Mouse (Mus musculus): Measurements from ENCODE around the gene Nipa1. TPM values are rescaled to one million over a fixed set of nuclear protein-coding genes. Genes with fewer than 3 reads are reported as not detected.

Nipa1 gene
- total and polyA plus RNA-seq, 2 experiments from 2014 or later, result 31.4 to 48.0 TPM

- H3K4me1 ChIP-seq (ENCODE audit: insufficient read depth, low read length), result no peaks in the 10 kb centered on the region
- peaks cover 5% of the 10 kb centered on the region; the same call in 1 of the 2 replicates for H3K36me3 ChIP-seq (ENCODE audit: insufficient read depth, low read length)
- H3K27ac ChIP-seq, result no peak overlapping the region
- peak overlapping the region; percentile 35 for H3K4me2 ChIP-seq (ENCODE audit: low read depth, low read length)
- H3K27me3 ChIP-seq (ENCODE audit: insufficient read depth, low read length), result no peaks in the 10 kb centered on the region
- TF ChIP-seq CTCF (IDR thresholded peaks at IDR 0.05; ENCODE audit: low read depth), result peak; percentile 79
- 34% methylated on average over 13 of the region's 13 CpGs for WGBS
- DNase-seq (ENCODE audit: low spot score) (peak; percentile 78), ATAC-seq (peak; percentile 87)
- no peaks in the 10 kb centered on the region for H3K9me3 ChIP-seq (ENCODE audit: low read length)
- H3K4me3 ChIP-seq (ENCODE audit: low read length), result no peak overlapping the region
- no peak overlapping the region for H3K9ac ChIP-seq (replicated peaks; ENCODE audit: low read length)
Measured at GRCm38 (mm10) chr7:55986526-55987214, 33.1 kb downstream of the Nipa1 start.

DNA sequence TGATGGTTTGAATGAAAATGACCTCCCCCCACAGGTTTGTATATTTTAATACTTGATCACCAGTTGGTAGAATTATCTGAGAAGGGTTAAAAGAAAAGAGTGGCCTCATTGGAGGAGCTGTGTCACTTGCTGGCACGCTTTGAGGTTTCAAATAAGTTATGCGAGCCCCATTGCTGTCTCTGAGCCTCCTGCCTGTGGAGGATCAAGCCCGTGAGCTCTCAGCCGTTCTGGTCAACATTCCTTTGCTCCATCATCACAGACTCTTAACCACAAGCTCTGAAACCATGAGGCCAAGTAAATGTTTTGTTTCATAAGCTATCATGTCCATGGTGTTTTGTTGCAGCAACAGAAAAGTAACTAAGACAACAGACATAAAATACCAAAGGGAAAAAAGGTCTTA is 35.0 kb downstream of the Nipa1 start:
- DNase-seq (ENCODE audit: low spot score) (no peak), ATAC-seq (no peak)
- Histone ChIP-seq H3K4me2 (ENCODE audit: low read depth, low read length) (no peak overlapping the region), H3K4me1 (ENCODE audit: insufficient read depth, low read length) (no peaks in the 10 kb centered on the region), H3K36me3 (ENCODE audit: insufficient read depth, low read length) (peaks cover 5% of the 10 kb centered on the region; the same call in 1 of the 2 replicates), H3K4me3 (ENCODE audit: low read length) (no peak overlapping the region), H3K27ac (no peak overlapping the region), H3K9me3 (ENCODE audit: low read length) (no peaks in the 10 kb centered on the region), H3K9ac (replicated peaks; ENCODE audit: low read length) (no peak overlapping the region), H3K27me3 (ENCODE audit: insufficient read depth, low read length) (no peaks in the 10 kb centered on the region)
- WGBS, result 68% methylated on average over 4 of the region's 4 CpGs
- TF ChIP-seq CTCF (IDR thresholded peaks at IDR 0.05; ENCODE audit: low read depth), result no peak

DNA sequence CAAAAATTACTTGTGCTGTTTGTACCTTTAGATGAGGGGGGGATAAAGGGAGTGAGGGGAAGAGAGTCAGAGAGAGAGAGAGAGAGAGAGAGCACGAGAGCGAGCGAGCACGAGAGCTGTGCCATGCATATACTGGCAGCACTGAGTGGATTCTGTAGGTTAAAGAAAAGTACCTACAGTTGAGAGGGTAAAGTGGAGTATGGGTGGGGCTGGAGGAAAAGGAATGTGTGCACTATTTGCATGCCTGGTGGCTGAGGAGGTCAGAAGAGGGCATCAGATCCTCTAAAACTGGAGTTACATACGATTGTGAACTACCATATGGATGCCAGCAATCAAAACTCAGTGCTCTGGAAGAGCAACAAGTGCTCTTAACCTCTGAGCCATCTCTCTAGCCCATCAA is 36.6 kb downstream of the Nipa1 start:
- 94% methylated on average over 5 of the region's 5 CpGs for WGBS
- no peaks in the 10 kb centered on the region for H3K9me3 ChIP-seq (ENCODE audit: low read length)
- ATAC-seq (no peak), DNase-seq (ENCODE audit: low spot score) (no peak)
- no peaks in the 10 kb centered on the region for H3K4me1 ChIP-seq (ENCODE audit: insufficient read depth, low read length)
- no peaks in the 10 kb centered on the region for H3K27me3 ChIP-seq (ENCODE audit: insufficient read depth, low read length)
- peaks cover 11% of the 10 kb centered on the region; the same call in 1 of the 2 replicates for H3K36me3 ChIP-seq (ENCODE audit: insufficient read depth, low read length)
- no peak overlapping the region for H3K4me2 ChIP-seq (ENCODE audit: low read depth, low read length)
- H3K4me3 ChIP-seq (ENCODE audit: low read length), result no peak overlapping the region
- H3K9ac ChIP-seq (replicated peaks; ENCODE audit: low read length), result no peak overlapping the region
- H3K27ac ChIP-seq, result no peak overlapping the region
- no peak for TF ChIP-seq CTCF (IDR thresholded peaks at IDR 0.05; ENCODE audit: low read depth)

DNA sequence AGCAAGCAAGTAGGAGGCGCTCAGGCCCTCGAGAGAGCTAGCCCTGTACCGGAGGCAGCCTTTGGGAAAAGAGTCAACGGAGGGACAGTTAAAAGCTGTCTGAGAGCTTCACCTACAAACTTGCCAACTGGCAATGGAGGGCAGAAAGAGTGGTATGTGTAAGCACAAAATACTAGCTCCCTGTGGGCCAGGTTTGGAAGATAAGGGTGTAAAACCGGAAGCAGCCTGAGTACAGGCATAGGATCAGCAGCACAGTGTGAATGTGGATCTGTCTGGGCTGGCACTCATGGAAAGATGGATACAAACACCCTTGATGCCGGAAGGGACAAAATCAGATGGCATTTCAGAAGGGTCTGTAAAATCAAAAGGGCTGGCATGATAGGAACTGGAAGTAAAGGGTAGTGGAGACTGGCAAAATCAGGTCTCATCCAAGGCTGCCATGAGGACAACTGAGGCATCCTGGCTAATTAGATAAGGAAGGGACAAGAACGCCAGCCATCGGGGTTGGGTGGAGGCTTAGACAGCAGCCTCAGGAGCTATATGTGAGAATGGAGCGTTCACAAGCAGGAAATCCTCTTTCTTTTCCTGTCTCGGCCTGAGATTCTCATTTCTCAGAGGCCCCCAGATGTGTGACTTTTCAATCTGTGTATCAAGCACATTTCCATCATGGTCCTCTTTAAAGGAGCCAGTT is 37.6 kb downstream of the Nipa1 start:
- Histone ChIP-seq H3K4me3 (ENCODE audit: low read length) (no peak overlapping the region), H3K4me1 (ENCODE audit: insufficient read depth, low read length) (no peaks in the 10 kb centered on the region), H3K36me3 (ENCODE audit: insufficient read depth, low read length) (peaks cover 11% of the 10 kb centered on the region; the same call in 1 of the 2 replicates), H3K27ac (no peak overlapping the region), H3K27me3 (ENCODE audit: insufficient read depth, low read length) (no peaks in the 10 kb centered on the region), H3K9me3 (ENCODE audit: low read length) (no peaks in the 10 kb centered on the region), H3K4me2 (ENCODE audit: low read depth, low read length) (no peak overlapping the region), H3K9ac (replicated peaks; ENCODE audit: low read length) (no peak overlapping the region)
- WGBS, result 88% methylated on average over 10 of the region's 10 CpGs
- DNase-seq (ENCODE audit: low spot score) (no peak), ATAC-seq (no peak)
- no peak for TF ChIP-seq CTCF (IDR thresholded peaks at IDR 0.05; ENCODE audit: low read depth)

DNA sequence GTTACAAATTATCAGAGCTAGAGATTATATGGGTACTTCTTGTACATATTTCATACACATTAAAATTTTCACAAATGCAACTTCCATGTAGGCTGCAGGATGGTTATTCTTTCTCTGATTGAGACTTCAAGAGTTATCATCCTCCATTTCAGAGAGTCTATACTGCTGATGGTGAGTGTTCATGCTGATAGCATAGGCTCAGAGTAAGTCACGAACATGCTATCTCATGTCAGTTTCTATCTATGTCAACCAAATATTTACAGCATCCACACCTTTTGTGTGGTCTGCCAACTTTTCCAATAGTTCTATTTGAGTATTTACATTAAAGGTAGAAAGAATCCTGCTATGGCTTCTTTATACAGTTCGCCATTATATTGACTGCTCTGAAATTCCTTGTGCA is 38.2 kb downstream of the Nipa1 start:
- no peaks in the 10 kb centered on the region for H3K9me3 ChIP-seq (ENCODE audit: low read length)
- DNase-seq (ENCODE audit: low spot score), result no peak
- H3K4me1 ChIP-seq (ENCODE audit: insufficient read depth, low read length), result no peaks in the 10 kb centered on the region
- TF ChIP-seq CTCF (IDR thresholded peaks at IDR 0.05; ENCODE audit: low read depth), result no peak
- no peak overlapping the region for H3K9ac ChIP-seq (replicated peaks; ENCODE audit: low read length)
- no peaks in the 10 kb centered on the region for H3K27me3 ChIP-seq (ENCODE audit: insufficient read depth, low read length)
- peaks cover 11% of the 10 kb centered on the region; the same call in 1 of the 2 replicates for H3K36me3 ChIP-seq (ENCODE audit: insufficient read depth, low read length)
- no peak overlapping the region for H3K4me2 ChIP-seq (ENCODE audit: low read depth, low read length)
- no peak overlapping the region for H3K27ac ChIP-seq
- H3K4me3 ChIP-seq (ENCODE audit: low read length), result no peak overlapping the region
- WGBS, result 91% methylated on average over 2 of the region's 2 CpGs
- ATAC-seq, result no peak

DNA sequence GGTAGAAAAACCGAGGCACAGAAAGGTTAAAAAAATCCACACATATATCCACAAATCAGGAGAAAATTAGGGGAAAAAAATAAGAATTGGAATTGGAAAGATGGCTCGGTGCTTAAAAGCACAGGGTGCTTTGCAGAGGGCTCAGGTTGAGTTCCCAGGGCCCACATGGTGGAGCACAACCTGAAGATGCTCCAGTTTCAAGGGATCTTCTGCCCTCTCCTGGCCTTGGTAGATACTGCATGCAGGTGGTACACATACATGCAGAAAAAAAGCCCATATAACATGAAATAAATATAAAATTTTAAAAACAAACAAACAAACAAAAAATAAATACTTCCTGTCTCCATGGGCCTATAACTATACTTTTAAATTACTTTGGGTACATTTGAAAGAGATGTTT is 45.3 kb downstream of the Nipa1 start:
- ATAC-seq (no peak), DNase-seq (ENCODE audit: low spot score) (no peak)
- Histone ChIP-seq H3K9ac (replicated peaks; ENCODE audit: low read length) (no peak overlapping the region), H3K27me3 (ENCODE audit: insufficient read depth, low read length) (no peaks in the 10 kb centered on the region), H3K27ac (no peak overlapping the region), H3K4me3 (ENCODE audit: low read length) (no peak overlapping the region), H3K4me2 (ENCODE audit: low read depth, low read length) (no peak overlapping the region), H3K9me3 (ENCODE audit: low read length) (no peaks in the 10 kb centered on the region), H3K4me1 (ENCODE audit: insufficient read depth, low read length) (no peaks in the 10 kb centered on the region), H3K36me3 (ENCODE audit: insufficient read depth, low read length) (peaks cover 4% of the 10 kb centered on the region; the same call in 1 of the 2 replicates)
- TF ChIP-seq CTCF (IDR thresholded peaks at IDR 0.05; ENCODE audit: low read depth), result peak; percentile 31
- 93% methylated on average over 2 of the region's 2 CpGs for whole genome bisulfite sequencing

- H3K4me2 ChIP-seq (ENCODE audit: low read depth, low read length), result no peak overlapping the region
- peaks cover 3% of the 10 kb centered on the region; the same call in 1 of the 2 replicates for H3K4me1 ChIP-seq (ENCODE audit: insufficient read depth, low read length)
- no peaks in the 10 kb centered on the region for H3K27me3 ChIP-seq (ENCODE audit: insufficient read depth, low read length)
- H3K9me3 ChIP-seq (ENCODE audit: low read length), result no peaks in the 10 kb centered on the region
- H3K4me3 ChIP-seq (ENCODE audit: low read length), result no peak overlapping the region
- H3K36me3 ChIP-seq (ENCODE audit: insufficient read depth, low read length), result no peaks in the 10 kb centered on the region
- no peak overlapping the region for H3K27ac ChIP-seq
- H3K9ac ChIP-seq (replicated peaks; ENCODE audit: low read length), result no peak overlapping the region
- WGBS, result 82% methylated on average over 1 of the region's 1 CpGs
- DNase-seq (ENCODE audit: low spot score) (no peak), ATAC-seq (no peak)
- no peak for TF ChIP-seq CTCF (IDR thresholded peaks at IDR 0.05; ENCODE audit: low read depth)
Measured at GRCm38 (mm10) chr7:55969415-55969814, 50.3 kb downstream of the Nipa1 start.
